Mouse (Mus musculus): ENCODE data around the gene Gm7247.

- no peak for TF ChIP-seq POLR2A (IDR thresholded peaks at IDR 0.05; ENCODE audit: insufficient read depth, low read length)
- TF ChIP-seq CTCF (IDR thresholded peaks at IDR 0.05; ENCODE audit: low read depth, low read length): no peak
- no peak for TF ChIP-seq EP300 (IDR thresholded peaks at IDR 0.05; ENCODE audit: insufficient read depth, low read depth, low read length)
Observed at GRCm38 (mm10) chr14:51500461-51500860, 138.9 kb downstream of the Gm7247 start.

Measured in ES-Bruce4 (cell line).